Mouse (Mus musculus) intestine, embryonic 15.5 days (tissue): ENCODE data around the gene Capn8. TPM values are rescaled to one million over a fixed set of nuclear protein-coding genes. Genes with fewer than 3 reads are reported as not detected.

Experiments used
- ATAC-seq: fragments of 200-750 bp; cut with Nextera tagmentation; 2 replicates; pipeline ENCODE4 v1.8.0; 2017; ENCODE audit warnings: moderate TSS enrichment, moderate library complexity
- H3K27ac ChIP-seq: fragments of 300-500 bp; sonication (generic); 2 replicates; pipeline ENCODE4 v1.5.1; 2015; ENCODE audit warnings: mild to moderate bottlenecking, inconsistent platforms
- H3K27me3 ChIP-seq: fragments of 300-500 bp; sonication (generic); replicated peaks from 2 replicates; pipeline ENCODE4 v1.6.1; 2015; ENCODE audit warnings: inconsistent platforms
- H3K36me3 ChIP-seq: fragments of 300-500 bp; sonication (generic); 2 replicates; pipeline ENCODE4 v1.6.1; 2015; ENCODE audit warnings: inconsistent platforms
- H3K4me1 ChIP-seq: fragments of 300-500 bp; sonication (generic); replicated peaks from 2 replicates; pipeline ENCODE4 v1.6.1; 2015; ENCODE audit warnings: inconsistent platforms
- H3K4me2 ChIP-seq: fragments of 300-500 bp; sonication (generic); replicated peaks from 2 replicates; pipeline ENCODE4 v1.6.1; 2015; ENCODE audit warnings: mild to moderate bottlenecking, inconsistent platforms
- H3K4me3 ChIP-seq: fragments of 300-500 bp; sonication (generic); replicated peaks from 2 replicates; pipeline ENCODE4 v1.5.1; 2015; ENCODE audit warnings: inconsistent platforms
- H3K9ac ChIP-seq: fragments of 300-500 bp; sonication (generic); 2 replicates; pipeline ENCODE4 v1.6.1; 2015; ENCODE audit warnings: inconsistent platforms
- H3K9me3 ChIP-seq: fragments of 300-500 bp; sonication (generic); 2 replicates; pipeline ENCODE4 v1.6.1; 2016; ENCODE audit warnings: inconsistent platforms
- WGBS: fragments of 180-500 bp; shearing (Covaris S2); methylation state at CpG from one replicate; pipeline ENCODE4 v1.1.7; 2015; 5-methylcytosine and 5-hydroxymethylcytosine counted together
- polyA plus RNA-seq: library from polyadenylated mRNA; unstranded; fragments of >200 nt; fragmentation: Nextera tagmentation; extraction: Ambion mirVana; gene quantifications from 2 replicates; pipeline ENCODE4 v1.2.1, GENCODE M21; 2015

Capn8 gene
- polyA plus RNA-seq, 1 experiment from 2014 or later, result 2.5 TPM

GRCm38 (mm10) chr1:182670563-182671342 lies 105.9 kb downstream of the Capn8 start:
- peak overlapping the region; percentile 22 for H3K27ac ChIP-seq
- WGBS, result 39% methylated on average over 11 of the region's 11 CpGs
- no peaks in the 10 kb centered on the region for H3K9me3 ChIP-seq
- no peak overlapping the region for H3K4me2 ChIP-seq
- no peaks in the 10 kb centered on the region for H3K36me3 ChIP-seq
- no peak overlapping the region for H3K4me3 ChIP-seq
- H3K27me3 ChIP-seq, result no peaks in the 10 kb centered on the region
- peaks cover 22% of the 10 kb centered on the region; the same call in 1 of the 2 replicates for H3K4me1 ChIP-seq
- ATAC-seq, result peak; percentile 65; the same call in 1 of the 2 replicates
- no peak overlapping the region for H3K9ac ChIP-seq

GRCm38 (mm10) chr1:182671343-182671624 lies 106.5 kb downstream of the Capn8 start:
- H3K4me3 ChIP-seq, result no peak overlapping the region
- peak overlapping the region; percentile 22; the same call in 1 of the 2 replicates for H3K27ac ChIP-seq
- no peak for ATAC-seq
- WGBS, result 43% methylated on average over 4 of the region's 4 CpGs
- no peaks in the 10 kb centered on the region for H3K36me3 ChIP-seq
- peaks cover 22% of the 10 kb centered on the region; the same call in 1 of the 2 replicates for H3K4me1 ChIP-seq
- no peak overlapping the region for H3K9ac ChIP-seq
- no peaks in the 10 kb centered on the region for H3K27me3 ChIP-seq
- H3K4me2 ChIP-seq, result no peak overlapping the region
- H3K9me3 ChIP-seq, result no peaks in the 10 kb centered on the region

GRCm38 (mm10) chr1:182675346-182675745 lies 110.5 kb downstream of the Capn8 start:
- Histone ChIP-seq H3K4me3 (no peak overlapping the region), H3K27ac (peak overlapping the region; percentile 23; the same call in 1 of the 2 replicates), H3K4me1 (peaks cover 12% of the 10 kb centered on the region; the same call in 1 of the 2 replicates), H3K9ac (no peak overlapping the region), H3K27me3 (no peaks in the 10 kb centered on the region), H3K4me2 (no peak overlapping the region), H3K36me3 (no peaks in the 10 kb centered on the region), H3K9me3 (no peaks in the 10 kb centered on the region)
- no peak for ATAC-seq
- 41% methylated on average over 8 of the region's 8 CpGs for WGBS

- Histone ChIP-seq H3K27me3 (no peaks in the 10 kb centered on the region), H3K9me3 (no peaks in the 10 kb centered on the region), H3K4me2 (no peak overlapping the region), H3K4me3 (no peak overlapping the region), H3K27ac (no peak overlapping the region), H3K36me3 (no peaks in the 10 kb centered on the region), H3K9ac (no peak overlapping the region), H3K4me1 (peaks cover 7% of the 10 kb centered on the region; the same call in 1 of the 2 replicates)
- WGBS, result 96% methylated on average over 17 of the region's 17 CpGs
- no peak for ATAC-seq
Observed at GRCm38 (mm10) chr1:182678151-182678550, 113.3 kb downstream of the Capn8 start.

- Histone ChIP-seq H3K4me2 (no peak overlapping the region), H3K27me3 (no peaks in the 10 kb centered on the region), H3K4me3 (no peak overlapping the region), H3K27ac (no peak overlapping the region), H3K9ac (no peak overlapping the region), H3K9me3 (no peaks in the 10 kb centered on the region), H3K4me1 (peaks cover 7% of the 10 kb centered on the region; the same call in 1 of the 2 replicates), H3K36me3 (no peaks in the 10 kb centered on the region)
- WGBS, result 46% methylated on average over 3 of the region's 3 CpGs
- ATAC-seq, result no peak
Observed at GRCm38 (mm10) chr1:182679169-182679568, 114.4 kb downstream of the Capn8 start.

GRCm38 (mm10) chr1:182679582-182679981 lies 114.8 kb downstream of the Capn8 start:
- H3K36me3 ChIP-seq, result no peaks in the 10 kb centered on the region
- H3K4me3 ChIP-seq, result no peak overlapping the region
- no peaks in the 10 kb centered on the region for H3K27me3 ChIP-seq
- WGBS, result 44% methylated on average over 7 of the region's 7 CpGs
- no peak overlapping the region for H3K27ac ChIP-seq
- H3K9me3 ChIP-seq, result no peaks in the 10 kb centered on the region
- peaks cover 7% of the 10 kb centered on the region; the same call in 1 of the 2 replicates for H3K4me1 ChIP-seq
- H3K9ac ChIP-seq, result no peak overlapping the region
- no peak overlapping the region for H3K4me2 ChIP-seq
- no peak for ATAC-seq

Other genes with a start within 250 kb of the Capn8 start
- gene Fbxo28, start 223.4 kb upstream of the Capn8 start, polyA plus RNA-seq, result 13.3 and 13.4 TPM in 2 replicates
- 20.3 and 22.6 TPM in 2 replicates for gene Trp53bp2, start 155.8 kb upstream of the Capn8 start, polyA plus RNA-seq
- gene Capn2, start 47.4 kb upstream of the Capn8 start, polyA plus RNA-seq, result 85.5 and 95.1 TPM in 2 replicates
- not detected in 2 replicates for gene Ccdc185, start 184.2 kb downstream of the Capn8 start, polyA plus RNA-seq
- gene Susd4, start 198.9 kb downstream of the Capn8 start, polyA plus RNA-seq, result 15.1 and 15.5 TPM in 2 replicates